Mouse (Mus musculus) brain, embryonic 14.5 days (tissue): ENCODE measurements around the gene Smc1b. TPM values are rescaled to one million over a fixed set of nuclear protein-coding genes. Genes with fewer than 3 reads are reported as not detected.

Source experiments
- DNase-seq: peaks from one replicate; pipeline ENCODE4 v3.0.0-alpha.2; 2011; ENCODE audit warnings: low read depth
- CTCF ChIP-seq: fragments of 200-500 bp; IDR thresholded peaks from 2 replicates; pipeline ENCODE4 v1.5.1; 2012; ENCODE audit warnings: inconsistent platforms, mild to moderate bottlenecking, moderate library complexity, borderline replicate concordance; ENCODE audit not compliant: insufficient read depth, insufficient read length; ENCODE audit errors: extremely low read depth
- POLR2A ChIP-seq: fragments of 200-500 bp; IDR thresholded peaks from 2 replicates; pipeline ENCODE4 v1.6.1; 2012; ENCODE audit warnings: mild to moderate bottlenecking, inconsistent platforms, borderline replicate concordance; ENCODE audit not compliant: poor library complexity, insufficient read depth, insufficient read length, severe bottlenecking; ENCODE audit errors: extremely low read depth
- polyA plus RNA-seq: library from polyadenylated mRNA; depleted of rRNA; stranded (reverse); fragments of >200 nt; gene quantifications from 2 replicates; pipeline ENCODE4 v1.2.3, GENCODE M21; 2012

Smc1b gene
- polyA plus RNA-seq, 1 experiment = 0.14 TPM

GRCm38 (mm10) chr15:85161416-85161815 is 29.7 kb upstream of the Smc1b start:
- TF ChIP-seq POLR2A (no peak), CTCF (no peak)

DNA sequence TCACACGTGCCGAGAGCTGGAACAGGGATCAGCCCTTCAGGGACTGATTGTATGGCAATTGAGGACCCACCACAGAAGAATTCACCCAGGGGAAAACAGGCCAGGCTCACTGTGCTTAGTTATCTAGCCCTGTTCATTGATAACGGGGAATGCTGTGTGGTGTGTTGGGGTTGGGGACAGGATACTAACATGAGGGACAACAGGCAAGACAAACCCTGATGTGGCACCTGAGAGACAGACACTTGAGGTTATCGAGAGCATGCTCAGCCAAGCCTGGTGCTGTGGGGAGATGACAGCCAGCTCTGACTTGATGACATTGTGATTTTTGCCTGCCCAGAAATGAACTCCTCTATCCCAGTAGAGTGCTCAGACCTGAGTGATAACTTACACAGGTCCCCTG is 24.4 kb upstream of the Smc1b start:
- no peak for DNase-seq
- TF ChIP-seq POLR2A = no peak
- TF ChIP-seq CTCF = no peak

More at GRCm38 (mm10) chr15:85161416-85161815, 29.7 kb upstream of the Smc1b start:
- DNase-seq = no peak

GRCm38 (mm10) chr15:85154091-85154490 is 22.3 kb upstream of the Smc1b start:
- DNase-seq = no peak
- no peak for TF ChIP-seq POLR2A
- TF ChIP-seq CTCF = no peak

DNA sequence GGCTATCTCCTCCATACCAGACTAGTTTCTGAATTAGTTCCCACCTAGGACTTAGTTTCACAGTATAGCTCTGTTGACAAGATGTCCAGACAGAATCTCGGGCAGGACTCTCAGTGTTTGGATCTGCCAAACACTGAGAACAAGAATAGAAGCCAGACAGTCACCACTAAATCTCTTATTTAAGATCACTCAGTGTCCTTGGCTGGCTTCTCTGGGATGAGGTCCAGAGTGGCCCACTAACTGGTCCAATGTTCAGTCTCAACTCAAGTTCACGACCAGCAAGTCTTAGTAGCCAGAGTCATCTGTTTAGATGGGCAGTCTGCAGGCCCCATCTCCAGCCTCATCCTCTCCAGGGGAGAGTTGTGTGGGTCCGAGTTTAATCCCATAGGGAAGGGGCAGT is 20.8 kb upstream of the Smc1b start:
- TF ChIP-seq POLR2A = no peak
- TF ChIP-seq CTCF = no peak
- DNase-seq = no peak

GRCm38 (mm10) chr15:85151433-85151918 is 19.7 kb upstream of the Smc1b start:
- TF ChIP-seq POLR2A (no peak), CTCF (peak; percentile 99)
- peak; percentile 86 for DNase-seq

DNA sequence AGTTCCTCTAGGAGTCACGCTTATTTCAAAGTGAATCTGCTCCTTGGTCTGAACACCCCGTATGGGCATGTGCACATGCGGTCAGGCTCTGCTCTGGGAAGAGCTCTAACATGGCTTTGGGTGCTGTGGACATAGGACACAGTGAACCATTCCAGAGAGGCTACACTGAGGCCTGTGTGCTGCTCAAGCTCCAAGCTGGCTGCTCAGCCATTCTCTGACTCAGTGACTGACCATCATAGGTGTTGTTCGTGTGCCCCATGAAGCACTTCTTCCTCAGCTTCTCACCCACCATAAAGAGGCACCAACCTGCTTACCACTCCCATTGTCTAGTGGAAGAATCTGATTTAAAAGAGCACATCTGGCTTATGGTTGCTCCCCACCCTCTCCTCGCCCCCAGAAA is 12.5 kb upstream of the Smc1b start:
- DNase-seq = no peak
- TF ChIP-seq CTCF (no peak), POLR2A (no peak)

- no peak for DNase-seq
- TF ChIP-seq POLR2A (no peak), CTCF (peak; percentile 4; the same call in 1 of the 2 replicates)
Observed at GRCm38 (mm10) chr15:85143747-85144146, 12.0 kb upstream of the Smc1b start.

- TF ChIP-seq POLR2A = no peak
- no peak for TF ChIP-seq CTCF
- DNase-seq = no peak
Observed at GRCm38 (mm10) chr15:85143161-85143560, 11.4 kb upstream of the Smc1b start.

GRCm38 (mm10) chr15:85142441-85142840 is 10.7 kb upstream of the Smc1b start:
- TF ChIP-seq CTCF (no peak), POLR2A (no peak)
- no peak for DNase-seq

- no peak for DNase-seq
- no peak for TF ChIP-seq POLR2A
- TF ChIP-seq CTCF = no peak
Observed at GRCm38 (mm10) chr15:85141290-85141689, 9.5 kb upstream of the Smc1b start.

- DNase-seq = peak; percentile 6
- no peak for TF ChIP-seq POLR2A
Observed at GRCm38 (mm10) chr15:85135143-85135542, 3.4 kb upstream of the Smc1b start.

- DNase-seq = no peak
- TF ChIP-seq CTCF (no peak), POLR2A (no peak)
Observed at GRCm38 (mm10) chr15:85132193-85132520, 393 bp upstream of the Smc1b start.
